Mouse (Mus musculus) splenic B cell, adult 2 months (primary cell): ENCODE measurements around the gene Slfnl1.
A peak's percentile ranks its signal among the peaks of the same experiment; 100 is the strongest.

Experiments used
- DNase-seq: peaks from one replicate; pipeline ENCODE4 v3.0.0-alpha.2; 2011; ENCODE audit warnings: low read depth, low spot score
- H3K27me3 ChIP-seq: 2 replicates; pipeline ENCODE4 v1.6.1; 2012; ENCODE audit warnings: mild to moderate bottlenecking, low read length, moderate library complexity, mixed read lengths; ENCODE audit not compliant: control insufficient read depth, poor library complexity, insufficient read depth, severe bottlenecking
- H3K36me3 ChIP-seq: 2 replicates; pipeline ENCODE4 v1.6.1; 2012; ENCODE audit warnings: mild to moderate bottlenecking, low read length, moderate library complexity, mixed read lengths; ENCODE audit not compliant: control insufficient read depth, poor library complexity, insufficient read depth, severe bottlenecking

Slfnl1 gene

GRCm38 (mm10) chr4:120568005-120568404, 36.0 kb downstream of the Slfnl1 start:
- no peaks in the 10 kb centered on the region for H3K27me3 ChIP-seq
- H3K36me3 ChIP-seq: no peaks in the 10 kb centered on the region; the same call in 1 of the 2 replicates
- no peak for DNase-seq

- no peaks in the 10 kb centered on the region for H3K27me3 ChIP-seq
- no peaks in the 10 kb centered on the region; the same call in 1 of the 2 replicates for H3K36me3 ChIP-seq
- peak; percentile 2 for DNase-seq
Measured at GRCm38 (mm10) chr4:120569025-120569424, 37.0 kb downstream of the Slfnl1 start.

- no peaks in the 10 kb centered on the region for H3K27me3 ChIP-seq
- peak; percentile 95 for DNase-seq
- H3K36me3 ChIP-seq: no peaks in the 10 kb centered on the region; the same call in 1 of the 2 replicates
Measured at GRCm38 (mm10) chr4:120569486-120570437, 37.7 kb downstream of the Slfnl1 start, which contains the start of gene Ctps. Ctps (minus strand) TSS chr4:120570276.

- no peak for DNase-seq
- Histone ChIP-seq H3K27me3 (no peaks in the 10 kb centered on the region), H3K36me3 (no peaks in the 10 kb centered on the region; the same call in 1 of the 2 replicates)
Measured at GRCm38 (mm10) chr4:120570438-120571069, 38.5 kb downstream of the Slfnl1 start.

GRCm38 (mm10) chr4:120571070-120571464, 39.0 kb downstream of the Slfnl1 start:
- H3K36me3 ChIP-seq: no peaks in the 10 kb centered on the region; the same call in 1 of the 2 replicates
- H3K27me3 ChIP-seq: no peaks in the 10 kb centered on the region
- DNase-seq: no peak

GRCm38 (mm10) chr4:120571691-120572090, 39.7 kb downstream of the Slfnl1 start:
- Histone ChIP-seq H3K36me3 (no peaks in the 10 kb centered on the region; the same call in 1 of the 2 replicates), H3K27me3 (no peaks in the 10 kb centered on the region)
- DNase-seq: no peak

- Histone ChIP-seq H3K36me3 (no peaks in the 10 kb centered on the region), H3K27me3 (no peaks in the 10 kb centered on the region)
- DNase-seq: no peak
Measured at GRCm38 (mm10) chr4:120580894-120581293, 48.9 kb downstream of the Slfnl1 start.

GRCm38 (mm10) chr4:120581711-120582110, 49.7 kb downstream of the Slfnl1 start:
- no peaks in the 10 kb centered on the region for H3K36me3 ChIP-seq
- DNase-seq: no peak
- no peaks in the 10 kb centered on the region for H3K27me3 ChIP-seq
